Mouse (Mus musculus) MEL (cell line): ENCODE measurements around the gene Rala. TPM values are rescaled to one million over a fixed set of nuclear protein-coding genes. Genes with fewer than 3 reads are reported as not detected.

Experiments used
- DNase-seq: peaks from one replicate; pipeline ENCODE4 v3.0.0; 2011; ENCODE audit warnings: low read depth, low spot score
- H3K27ac ChIP-seq: 2 replicates; pipeline ENCODE4 v1.5.1; 2012; ENCODE audit warnings: low read depth, mild to moderate bottlenecking, control low read depth, low read length, moderate library complexity; ENCODE audit not compliant: control insufficient read depth
- H3K27me3 ChIP-seq, 2 experiments: fragments of 150-350 bp in 1 of 2; sonication (generic) in 1 of 2; 2 replicates each; pipeline ENCODE4 v1.6.1; 2012; ENCODE audit warnings: low read length in 2 of 2, mild to moderate bottlenecking in 2 of 2, improper control_type of control experiment in 1 of 2, moderate library complexity in 1 of 2; ENCODE audit not compliant: insufficient read depth in 2 of 2, control insufficient read depth in 1 of 2
- H3K36me3 ChIP-seq, 2 experiments: 2 replicates each; pipeline ENCODE4 v1.6.1; 2012 to 2014; ENCODE audit warnings: low read length in 2 of 2, improper control_type of control experiment in 1 of 2, inconsistent platforms in 1 of 2, mild to moderate bottlenecking in 1 of 2; ENCODE audit not compliant: insufficient read depth in 2 of 2, control insufficient read depth in 1 of 2
- H3K4me1 ChIP-seq, 2 experiments: fragments of 150-350 bp in 1 of 2; sonication (generic) in 1 of 2; 2 replicates each; pipeline ENCODE4 v1.6.1; 2012; ENCODE audit warnings: low read length in 2 of 2, improper control_type of control experiment in 1 of 2, mild to moderate bottlenecking in 1 of 2; ENCODE audit not compliant: insufficient read depth in 2 of 2, control insufficient read depth in 1 of 2
- H3K4me3 ChIP-seq, 2 experiments: fragments of 150-350 bp in 1 of 2; sonication (generic) in 1 of 2; 2 replicates each; pipeline ENCODE4 v1.5.1; 2012; ENCODE audit warnings: low read depth in 2 of 2, low read length in 2 of 2, mild to moderate bottlenecking in 2 of 2, moderate library complexity in 2 of 2, control low read depth in 1 of 2, improper control_type of control experiment in 1 of 2; ENCODE audit not compliant: control insufficient read depth in 1 of 2, insufficient read depth in 1 of 2
- H3K79me2 ChIP-seq: 2 replicates; pipeline ENCODE4 v1.6.1; 2012; ENCODE audit warnings: mild to moderate bottlenecking, low read length, moderate library complexity; ENCODE audit not compliant: control insufficient read depth, poor library complexity, insufficient read depth
- H3K9ac ChIP-seq: 2 replicates; pipeline ENCODE4 v1.6.1; 2012; ENCODE audit warnings: low read depth, mild to moderate bottlenecking, control low read depth, low read length, moderate library complexity; ENCODE audit not compliant: control insufficient read depth, poor library complexity, severe bottlenecking
- H3K9me3 ChIP-seq: fragments of 150-350 bp; sonication (generic); replicated peaks from 2 replicates; pipeline ENCODE4 v1.6.1; 2012; ENCODE audit warnings: mild to moderate bottlenecking, low read length, improper control_type of control experiment, moderate library complexity; ENCODE audit not compliant: insufficient read depth
- CHD1 ChIP-seq: IDR thresholded peaks from 2 replicates; pipeline ENCODE4 v1.6.1; 2012; ENCODE audit warnings: low read depth, mild to moderate bottlenecking, inconsistent platforms, low read length, improper control_type of control experiment
- CHD2 ChIP-seq: IDR thresholded peaks from 2 replicates; pipeline ENCODE4 v1.6.1; 2011; ENCODE audit warnings: low read length, improper control_type of control experiment
- CTCF ChIP-seq, 3 experiments: IDR thresholded peaks in 2 of 3; conservative IDR thresholded peaks in 1 of 3; 2 replicates each; pipeline ENCODE4 v1.5.1; 2011 to 2012; ENCODE audit warnings: low read length in 3 of 3, low read depth in 2 of 3, mild to moderate bottlenecking in 2 of 3, improper control_type of control experiment in 1 of 3, inconsistent platforms in 1 of 3, mixed read lengths in 1 of 3, moderate library complexity in 1 of 3; ENCODE audit not compliant: control insufficient read depth in 1 of 3, insufficient read depth in 1 of 3, poor library complexity in 1 of 3, severe bottlenecking in 1 of 3
- ELF1 ChIP-seq: IDR thresholded peaks from 2 replicates; pipeline ENCODE4 v1.6.1; 2014; ENCODE audit warnings: low read depth, mild to moderate bottlenecking, inconsistent platforms, low read length, improper control_type of control experiment, moderate library complexity
- HCFC1 ChIP-seq: IDR thresholded peaks from 2 replicates; pipeline ENCODE4 v1.6.1; 2012; ENCODE audit warnings: low read depth, mild to moderate bottlenecking, inconsistent platforms, low read length, improper control_type of control experiment, moderate library complexity
- JUND ChIP-seq: IDR thresholded peaks from 2 replicates; pipeline ENCODE4 v1.6.1; 2011; ENCODE audit warnings: low read depth, mild to moderate bottlenecking, improper control_type of control experiment, low read length
- KAT2A ChIP-seq: conservative IDR thresholded peaks from 2 replicates; pipeline ENCODE4 v1.6.1; 2012; ENCODE audit warnings: low read depth, low read length, improper control_type of control experiment, inconsistent platforms
- MAFK ChIP-seq: IDR thresholded peaks from 2 replicates; pipeline ENCODE4 v1.6.1; 2011; ENCODE audit warnings: low read depth, mild to moderate bottlenecking, low read length, improper control_type of control experiment, borderline replicate concordance
- MAX ChIP-seq: IDR thresholded peaks from 2 replicates; pipeline ENCODE4 v1.6.1; 2011; ENCODE audit warnings: low read length, improper control_type of control experiment
- MAZ ChIP-seq: IDR thresholded peaks from 2 replicates; pipeline ENCODE4 v1.6.1; 2012; ENCODE audit warnings: low read depth, mild to moderate bottlenecking, inconsistent platforms, low read length, improper control_type of control experiment
- MYB ChIP-seq: IDR thresholded peaks from 2 replicates; pipeline ENCODE4 v1.6.1; 2011; ENCODE audit warnings: mild to moderate bottlenecking, low read depth, low read length, improper control_type of control experiment
- MYC ChIP-seq: IDR thresholded peaks from 2 replicates; pipeline ENCODE4 v1.6.1; 2011; ENCODE audit warnings: low read depth, mild to moderate bottlenecking, low read length, improper control_type of control experiment, moderate library complexity
- RAD21 ChIP-seq: IDR thresholded peaks from 2 replicates; pipeline ENCODE4 v1.6.1; 2011; ENCODE audit warnings: mild to moderate bottlenecking, low read depth, low read length, improper control_type of control experiment
- RCOR1 ChIP-seq: IDR thresholded peaks from 2 replicates; pipeline ENCODE4 v1.6.1; 2012; ENCODE audit warnings: low read depth, mild to moderate bottlenecking, inconsistent platforms, low read length, improper control_type of control experiment
- SIN3A ChIP-seq: IDR thresholded peaks from 2 replicates; pipeline ENCODE4 v1.6.1; 2012; ENCODE audit warnings: low read length, improper control_type of control experiment, inconsistent platforms
- SMC3 ChIP-seq: IDR thresholded peaks from 2 replicates; pipeline ENCODE4 v1.6.1; 2011; ENCODE audit warnings: low read depth, low read length, improper control_type of control experiment
- TBP ChIP-seq: IDR thresholded peaks from 2 replicates; pipeline ENCODE4 v1.8.0; 2011; ENCODE audit warnings: low read depth, low read length, improper control_type of control experiment
- UBTF ChIP-seq: IDR thresholded peaks from 2 replicates; pipeline ENCODE4 v1.6.1; 2012; ENCODE audit warnings: low read depth, mild to moderate bottlenecking, inconsistent platforms, low read length, improper control_type of control experiment, moderate library complexity, borderline replicate concordance; ENCODE audit not compliant: insufficient read depth
- USF1 ChIP-seq: IDR thresholded peaks from 2 replicates; pipeline ENCODE4 v1.6.1; 2014; ENCODE audit warnings: low read depth, mild to moderate bottlenecking, inconsistent platforms, low read length, improper control_type of control experiment, moderate library complexity
- USF2 ChIP-seq, 2 experiments: IDR thresholded peaks; 2 replicates each; pipeline ENCODE4 v1.6.1; 2011 to 2012; ENCODE audit warnings: improper control_type of control experiment in 2 of 2, low read length in 2 of 2, borderline replicate concordance in 1 of 2, inconsistent platforms in 1 of 2, low read depth in 1 of 2, mild to moderate bottlenecking in 1 of 2; ENCODE audit not compliant: insufficient read depth in 1 of 2
- ZKSCAN1 ChIP-seq: IDR thresholded peaks from 2 replicates; pipeline ENCODE4 v1.6.1; 2012; ENCODE audit warnings: low read depth, mild to moderate bottlenecking, inconsistent platforms, low read length, improper control_type of control experiment, moderate library complexity
- ZMIZ1 ChIP-seq: IDR thresholded peaks from 2 replicates; pipeline ENCODE4 v1.6.1; 2012; ENCODE audit warnings: low read depth, mild to moderate bottlenecking, inconsistent platforms, low read length, improper control_type of control experiment, moderate library complexity
- ZNF384 ChIP-seq: IDR thresholded peaks from 2 replicates; pipeline ENCODE4 v1.6.1; 2012; ENCODE audit warnings: low read depth, mild to moderate bottlenecking, inconsistent platforms, low read length, improper control_type of control experiment
- polyA plus RNA-seq, 2 experiments: library from polyadenylated mRNA; stranded (reverse) in 1 of 2; unstranded in 1 of 2; fragments of >175 nt in 1 of 2; fragments of >200 nt in 1 of 2; gene quantifications; 2 replicates each; pipeline versions ENCODE4 v1.2.1 to v1.2.4; 2012; ENCODE audit warnings: low replicate concordance in 2 of 2, low read depth in 1 of 2; ENCODE audit not compliant: insufficient read length in 2 of 2, insufficient read depth in 1 of 2, missing spikeins in 1 of 2
- total RNA-seq: library from RNA; depleted of rRNA; stranded (reverse); fragments of 300-350 nt; gene quantifications from 2 replicates; pipeline ENCODE4 v1.2.3, GENCODE M21; 2012

Gene Rala
- total and polyA plus RNA-seq, 3 experiments, result 12.9 to 30.7 TPM; not detected in 1

DNA sequence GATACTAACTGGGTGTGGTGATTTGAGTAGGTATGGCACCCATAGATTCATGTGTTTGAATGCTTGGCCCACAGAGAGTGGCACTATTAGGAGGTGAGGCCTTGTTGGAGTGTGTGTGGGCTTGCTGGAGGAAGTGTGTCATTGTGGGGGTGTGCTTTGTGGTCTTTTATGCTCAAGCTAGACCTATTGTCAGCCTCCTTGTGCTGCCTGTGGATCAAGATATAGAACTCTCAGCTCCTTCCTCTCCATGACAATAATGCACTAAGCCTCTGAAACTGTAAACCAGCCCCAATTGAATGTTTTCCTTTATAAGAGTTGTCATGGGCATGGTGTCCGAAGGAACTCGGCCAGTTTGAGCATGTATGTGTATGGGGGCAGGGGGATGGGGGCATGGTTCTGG, 100.7 kb downstream of the Rala start:
- TF ChIP-seq MYC, result no peak
- TF ChIP-seq RCOR1, result no peak
- no peak for TF ChIP-seq USF1
- TF ChIP-seq ZKSCAN1, result no peak
- no peak for TF ChIP-seq HCFC1
- TF ChIP-seq SMC3, result no peak
- TF ChIP-seq UBTF, result no peak
- TF ChIP-seq CHD2, result no peak
- TF ChIP-seq ELF1, result no peak
- no peak for TF ChIP-seq MAFK
- no peak for TF ChIP-seq SIN3A
- TF ChIP-seq KAT2A, result no peak
- TF ChIP-seq MAX, result no peak
- TF ChIP-seq USF2 (IDR thresholded peaks at IDR 0.05; ENCODE audit: borderline replicate concordance in 1 of 2, insufficient read depth in 1 of 2, low read depth in 1 of 2, low read length in 2 of 2), result no peak
- no peak for TF ChIP-seq JUND
- TF ChIP-seq TBP, result no peak
- TF ChIP-seq ZNF384, result no peak
- TF ChIP-seq MAZ, result no peak
- TF ChIP-seq ZMIZ1, result no peak
- TF ChIP-seq CHD1, result no peak
- no peak overlapping the region for H3K4me3 ChIP-seq
- no peak overlapping the region for H3K27ac ChIP-seq
- H3K27me3 ChIP-seq, result peaks cover 0 to 2% of the 10 kb centered on the region in 2 experiments; a peak in 3 of 4 replicates
- no peaks in the 10 kb centered on the region for H3K79me2 ChIP-seq
- H3K9me3 ChIP-seq, result no peaks in the 10 kb centered on the region
- no peaks in the 10 kb centered on the region; a peak in 1 of 4 replicates for H3K36me3 ChIP-seq
- H3K9ac ChIP-seq, result no peak overlapping the region
- H3K4me1 ChIP-seq, result no peaks in the 10 kb centered on the region
- DNase-seq, result no peak

DNA sequence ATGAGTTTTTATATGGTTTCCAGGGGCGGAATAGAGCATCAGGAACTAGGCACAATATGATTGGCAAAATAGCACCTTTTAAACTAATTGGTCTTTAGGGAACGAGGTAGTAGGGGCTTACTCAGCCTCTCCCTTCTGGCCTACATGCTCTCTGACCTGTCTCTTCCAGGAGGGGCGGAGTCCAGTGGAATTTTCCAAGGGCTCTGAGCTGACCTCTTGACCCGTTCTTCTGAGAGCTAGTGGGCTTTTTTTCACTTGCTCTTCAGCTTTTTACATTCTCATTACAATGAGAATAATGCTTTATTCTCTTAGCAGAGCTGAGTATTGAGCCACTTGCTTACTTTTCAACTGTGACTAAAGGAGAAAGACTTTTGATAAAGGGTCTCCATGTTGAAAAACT, 101.3 kb downstream of the Rala start:
- DNase-seq, result no peak
- Histone ChIP-seq H3K9me3 (no peaks in the 10 kb centered on the region), H3K4me1 (no peaks in the 10 kb centered on the region), H3K4me3 (no peak overlapping the region), H3K36me3 (no peaks in the 10 kb centered on the region; a peak in 1 of 4 replicates), H3K27ac (no peak overlapping the region), H3K79me2 (no peaks in the 10 kb centered on the region), H3K27me3 (peaks cover 0 to 2% of the 10 kb centered on the region in 2 experiments; a peak in 3 of 4 replicates), H3K9ac (no peak overlapping the region)
- TF ChIP-seq MYC (no peak), MYB (no peak), ZNF384 (no peak), SMC3 (no peak), CTCF (IDR thresholded peaks at IDR 0.05 in 2 of 3, conservative IDR thresholded peaks at IDR 0.05 in 1 of 3; ENCODE audit: control insufficient read depth in 1 of 3, insufficient read depth in 1 of 3, low read depth in 2 of 3, low read length in 3 of 3, poor library complexity in 1 of 3, severe bottlenecking in 1 of 3) (no peak), SIN3A (no peak), ELF1 (no peak), RAD21 (no peak), MAX (no peak)
